Mouse (Mus musculus): ENCODE data around the gene Ttyh1. TPM values are rescaled to one million over a fixed set of nuclear protein-coding genes. Genes with fewer than 3 reads are reported as not detected.

Ttyh1 gene
- total and polyA plus RNA-seq, 3 experiments = 0.15 to 0.26 TPM; not detected in 1

DNA sequence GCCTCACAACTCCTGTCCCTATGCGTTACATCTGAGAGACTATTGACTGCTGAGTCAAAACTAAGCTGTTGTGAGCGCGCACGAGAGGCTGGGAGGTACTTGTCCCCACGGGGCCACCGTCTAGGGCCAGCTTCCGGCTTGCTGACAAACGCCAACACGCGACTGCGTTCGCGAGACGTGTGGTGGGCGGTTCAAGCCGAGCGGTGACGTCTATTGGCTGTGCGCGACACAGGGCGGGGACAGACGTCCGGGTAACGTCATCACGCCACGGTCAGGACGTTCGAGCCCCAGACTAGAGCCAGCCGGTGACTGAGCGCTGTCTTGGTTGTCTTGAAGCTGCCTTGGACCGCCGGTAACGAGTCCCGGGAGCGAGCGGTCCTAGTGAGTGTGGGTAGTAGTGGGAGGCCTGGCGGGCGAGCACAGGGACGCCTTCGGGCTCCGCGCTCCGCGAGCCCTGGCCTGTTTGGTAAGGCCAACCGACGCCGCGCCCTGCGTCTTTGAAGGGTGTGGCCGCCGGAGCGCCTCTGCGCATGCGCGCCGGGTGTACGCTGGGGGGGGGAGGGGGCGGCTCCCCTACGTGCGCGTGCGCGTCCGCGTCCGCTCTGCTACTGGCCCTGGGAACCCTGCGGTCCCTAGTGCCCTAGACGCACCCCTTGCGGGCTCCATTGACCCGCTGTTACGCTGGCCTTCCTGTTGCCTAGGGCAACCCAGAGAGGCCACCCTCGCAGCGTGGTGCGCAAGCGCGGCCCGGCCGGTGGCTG lies 17.7 kb downstream of the Ttyh1 start, which contains the start of gene Leng8 (continued):
- TF ChIP-seq MXI1 (IDR thresholded peaks at IDR 0.05; ENCODE audit: low read depth, low read length) (peak; percentile 92), EP300 (IDR thresholded peaks at IDR 0.05; ENCODE audit: low read depth in 1 of 2, low read length in 2 of 2) (peak in 1 of 2 experiments; percentile 52; a peak in 2 of 4 replicates), MEF2A (IDR thresholded peaks at IDR 0.05; ENCODE audit: extremely low read depth, insufficient replicate concordance, low read depth, low read length, poor library complexity, severe bottlenecking) (no peak), HCFC1 (IDR thresholded peaks at IDR 0.05; ENCODE audit: low read depth, low read length) (peak; percentile 94), GABPA (IDR thresholded peaks at IDR 0.05; ENCODE audit: low read depth, low read length) (no peak), CTCF (IDR thresholded peaks at IDR 0.05 in 2 of 3, conservative IDR thresholded peaks at IDR 0.05 in 1 of 3; ENCODE audit: control insufficient read depth in 1 of 3, insufficient read depth in 1 of 3, low read depth in 2 of 3, low read length in 3 of 3, poor library complexity in 1 of 3, severe bottlenecking in 1 of 3) (no peak), NRF1 (IDR thresholded peaks at IDR 0.05; ENCODE audit: insufficient read depth, low read depth, low read length, poor library complexity, severe bottlenecking) (peak; percentile 89), POLR2A (IDR thresholded peaks at IDR 0.05; ENCODE audit: control insufficient read depth in 1 of 2, insufficient read depth in 1 of 2, low read depth in 1 of 2, low read length in 2 of 2, poor library complexity in 1 of 2) (peak in 1 of 2 experiments; percentile 94), KAT2A (conservative IDR thresholded peaks at IDR 0.05; ENCODE audit: low read depth, low read length) (peak; percentile 85), CHD2 (IDR thresholded peaks at IDR 0.05; ENCODE audit: low read length) (peak; percentile 89), TBP (IDR thresholded peaks at IDR 0.05; ENCODE audit: low read depth, low read length) (peak; percentile 66), TCF12 (IDR thresholded peaks at IDR 0.05; ENCODE audit: low read depth, low read length) (peak; percentile 75; the same call in 1 of the 2 replicates), POLR2AphosphoS2 (IDR thresholded peaks at IDR 0.05; ENCODE audit: low read length) (peak; percentile 91; the same call in 1 of the 2 replicates), RCOR1 (IDR thresholded peaks at IDR 0.05; ENCODE audit: low read depth, low read length) (0 out of 2 replicates have a peak, but pooled peaks have one; percentile 6), UBTF (IDR thresholded peaks at IDR 0.05; ENCODE audit: borderline replicate concordance, insufficient read depth, low read depth, low read length) (no peak)

DNA sequence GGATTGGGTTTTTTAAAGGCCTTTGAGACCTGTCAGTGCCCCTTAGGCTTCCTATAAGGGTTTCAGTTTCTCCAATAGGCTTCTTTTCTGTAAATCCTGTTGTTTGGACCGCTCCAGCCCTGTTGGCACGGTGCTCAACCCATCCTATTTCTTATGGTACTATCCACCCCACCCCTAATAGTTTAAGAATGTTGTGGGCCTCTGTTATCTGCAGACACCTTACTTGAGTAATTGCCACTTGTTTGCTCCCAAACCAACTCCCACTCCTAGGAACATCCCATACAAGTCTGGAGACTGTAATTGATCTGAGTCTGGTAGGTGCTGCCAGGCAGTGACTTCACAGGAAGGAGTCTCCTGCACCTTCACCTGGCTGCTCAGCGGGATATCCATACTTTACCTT lies 18.5 kb downstream of the Ttyh1 start:
- Histone ChIP-seq H3K9me3 (replicated peaks; ENCODE audit: insufficient read depth, low read length) (no peaks in the 10 kb centered on the region), H3K4me3 (ENCODE audit: control insufficient read depth in 1 of 2, insufficient read depth in 1 of 2, low read depth in 2 of 2, low read length in 2 of 2) (peak overlapping the region; percentile 78 to 80), H3K79me2 (ENCODE audit: control insufficient read depth, insufficient read depth, low read length, poor library complexity) (peaks cover 32% of the 10 kb centered on the region), H3K27me3 (ENCODE audit: control insufficient read depth in 1 of 2, insufficient read depth in 2 of 2, low read length in 2 of 2) (no peaks in the 10 kb centered on the region), H3K9ac (ENCODE audit: control insufficient read depth, low read depth, low read length, poor library complexity, severe bottlenecking) (peak overlapping the region; percentile 88), H3K36me3 (ENCODE audit: control insufficient read depth in 1 of 2, insufficient read depth in 2 of 2, low read length in 2 of 2) (peaks cover 5 to 11% of the 10 kb centered on the region in 2 experiments), H3K4me1 (ENCODE audit: control insufficient read depth in 1 of 2, insufficient read depth in 2 of 2, low read length in 2 of 2) (peaks cover 0 to 13% of the 10 kb centered on the region in 2 experiments; a peak in 3 of 4 replicates), H3K27ac (ENCODE audit: control insufficient read depth, low read depth, low read length) (0 out of 2 replicates have a peak overlapping the region, but pooled peaks have one; percentile 1)
- DNase-seq (ENCODE audit: low read depth, low spot score) = no peak
- TF ChIP-seq POLR2A (IDR thresholded peaks at IDR 0.05; ENCODE audit: control insufficient read depth in 1 of 2, insufficient read depth in 1 of 2, low read depth in 1 of 2, low read length in 2 of 2, poor library complexity in 1 of 2) = no peak
- TF ChIP-seq MYC (IDR thresholded peaks at IDR 0.05; ENCODE audit: low read depth, low read length) = no peak
- TF ChIP-seq CHD1 (IDR thresholded peaks at IDR 0.05; ENCODE audit: low read depth, low read length) = no peak
- TF ChIP-seq E2F4 (IDR thresholded peaks at IDR 0.05; ENCODE audit: borderline replicate concordance, low read depth, low read length) = no peak
- TF ChIP-seq NRF1 (IDR thresholded peaks at IDR 0.05; ENCODE audit: insufficient read depth, low read depth, low read length, poor library complexity, severe bottlenecking) = no peak
- TF ChIP-seq CTCF (IDR thresholded peaks at IDR 0.05 in 2 of 3, conservative IDR thresholded peaks at IDR 0.05 in 1 of 3; ENCODE audit: control insufficient read depth in 1 of 3, insufficient read depth in 1 of 3, low read depth in 2 of 3, low read length in 3 of 3, poor library complexity in 1 of 3, severe bottlenecking in 1 of 3) = no peak

All from MEL (cell line).